Mouse (Mus musculus) hindbrain, embryonic 11.5 days (tissue): Measurements from ENCODE around the gene Nrxn3. TPM values are rescaled to one million over a fixed set of nuclear protein-coding genes. Genes with fewer than 3 reads are reported as not detected.

Source experiments
- ATAC-seq: fragments of 200-750 bp; cut with Nextera tagmentation; 2 replicates; pipeline ENCODE4 v1.8.0; 2017; ENCODE audit warnings: mild to moderate bottlenecking, moderate TSS enrichment, moderate library complexity; ENCODE audit not compliant: low FRiP score
- DNase-seq: peaks from one replicate; pipeline ENCODE4 v3.0.0-alpha.2; 2015; ENCODE audit warnings: low spot score
- H3K27ac ChIP-seq: fragments of 300-500 bp; sonication (generic); 2 replicates; pipeline ENCODE4 v1.5.1; 2014; ENCODE audit warnings: mild to moderate bottlenecking, low read depth, low read length
- H3K27me3 ChIP-seq: fragments of 300-500 bp; sonication (generic); 2 replicates; pipeline ENCODE4 v1.6.1; 2014; ENCODE audit warnings: mild to moderate bottlenecking, low read length, moderate library complexity, mixed read lengths; ENCODE audit not compliant: control insufficient read depth, insufficient read depth
- H3K36me3 ChIP-seq: fragments of 300-500 bp; sonication (generic); 2 replicates; pipeline ENCODE4 v1.6.1; 2014; ENCODE audit warnings: mild to moderate bottlenecking, low read length, moderate library complexity, mixed read lengths; ENCODE audit not compliant: control insufficient read depth, insufficient read depth
- H3K4me1 ChIP-seq: fragments of 300-500 bp; sonication (generic); replicated peaks from 2 replicates; pipeline ENCODE4 v1.6.1; 2014; ENCODE audit warnings: low read length, mixed read lengths; ENCODE audit not compliant: control insufficient read depth, insufficient read depth
- H3K4me2 ChIP-seq: fragments of 300-500 bp; sonication (generic); replicated peaks from 2 replicates; pipeline ENCODE4 v1.6.1; 2014; ENCODE audit warnings: mild to moderate bottlenecking, low read depth, low read length
- H3K4me3 ChIP-seq: fragments of 300-500 bp; sonication (generic); 2 replicates; pipeline ENCODE4 v1.5.1; 2014; ENCODE audit warnings: low read depth, low read length
- H3K9ac ChIP-seq: fragments of 300-500 bp; sonication (generic); 2 replicates; pipeline ENCODE4 v1.6.1; 2014; ENCODE audit warnings: low read depth, low read length
- H3K9me3 ChIP-seq: fragments of 300-500 bp; sonication (generic); 2 replicates; pipeline ENCODE4 v1.6.1; 2016; ENCODE audit warnings: low read length; ENCODE audit not compliant: control insufficient read depth
- WGBS: fragments of 180-500 bp; shearing (Covaris S2); extraction: QIAGEN DNeasy Blood & Tissue Kit; methylation state at CpG from one replicate; pipeline ENCODE4 v1.1.7; 2014; 5-methylcytosine and 5-hydroxymethylcytosine counted together
- polyA plus RNA-seq: library from polyadenylated mRNA; unstranded; fragments of >200 nt; fragmentation: Nextera tagmentation; extraction: Ambion mirVana; gene quantifications from 2 replicates; pipeline ENCODE4 v1.2.1, GENCODE M21; 2014

Nrxn3 gene
- polyA plus RNA-seq, 1 experiment from 2014 or later, result 52.4 TPM

- Histone ChIP-seq H3K4me3 (no peak overlapping the region), H3K9me3 (no peaks in the 10 kb centered on the region), H3K9ac (no peak overlapping the region), H3K4me2 (no peak overlapping the region), H3K4me1 (no peaks in the 10 kb centered on the region), H3K27me3 (no peaks in the 10 kb centered on the region), H3K27ac (no peak overlapping the region), H3K36me3 (no peaks in the 10 kb centered on the region)
- 71% methylated on average over 6 of the region's 6 CpGs for WGBS
- ATAC-seq, result no peak
- no peak for DNase-seq
These were observed 793.4 kb downstream of the Nrxn3 start for GRCm38 (mm10) chr12:89516046-89516445.

- peak; percentile 95 for ATAC-seq
- peak; percentile 66 for DNase-seq
- Histone ChIP-seq H3K36me3 (no peaks in the 10 kb centered on the region), H3K4me1 (no peaks in the 10 kb centered on the region), H3K9me3 (no peaks in the 10 kb centered on the region), H3K4me3 (no peak overlapping the region), H3K4me2 (no peak overlapping the region), H3K27me3 (no peaks in the 10 kb centered on the region; the same call in 1 of the 2 replicates), H3K9ac (no peak overlapping the region), H3K27ac (no peak overlapping the region)
- WGBS, result under 1% methylated on average over 4 of the region's 4 CpGs
These were observed 808.1 kb downstream of the Nrxn3 start for GRCm38 (mm10) chr12:89530679-89531350.

- ATAC-seq (no peak), DNase-seq (no peak)
These were observed 828.6 kb downstream of the Nrxn3 start for GRCm38 (mm10) chr12:89551291-89551690.

GRCm38 (mm10) chr12:89553223-89553880 is 830.7 kb downstream of the Nrxn3 start:
- Histone ChIP-seq H3K9ac (no peak overlapping the region), H3K9me3 (no peaks in the 10 kb centered on the region), H3K27me3 (no peaks in the 10 kb centered on the region), H3K4me1 (no peaks in the 10 kb centered on the region), H3K36me3 (no peaks in the 10 kb centered on the region), H3K4me3 (no peak overlapping the region), H3K4me2 (no peak overlapping the region), H3K27ac (no peak overlapping the region)
- 60% methylated on average over 4 of the region's 4 CpGs for WGBS
- ATAC-seq (no peak), DNase-seq (no peak)

More at GRCm38 (mm10) chr12:89551291-89551690, 828.6 kb downstream of the Nrxn3 start:
- Histone ChIP-seq H3K4me2 (no peak overlapping the region), H3K4me3 (no peak overlapping the region), H3K9me3 (no peaks in the 10 kb centered on the region), H3K27me3 (no peaks in the 10 kb centered on the region), H3K4me1 (no peaks in the 10 kb centered on the region), H3K27ac (no peak overlapping the region), H3K36me3 (no peaks in the 10 kb centered on the region), H3K9ac (no peak overlapping the region)
- WGBS, result 91% methylated on average over 2 of the region's 2 CpGs

- H3K9me3 ChIP-seq, result no peaks in the 10 kb centered on the region
- DNase-seq (no peak), ATAC-seq (no peak)
- H3K4me1 ChIP-seq, result no peaks in the 10 kb centered on the region
- no peaks in the 10 kb centered on the region for H3K27me3 ChIP-seq
- no peak overlapping the region for H3K4me3 ChIP-seq
- WGBS, result 88% methylated on average over 2 of the region's 2 CpGs
- H3K9ac ChIP-seq, result no peak overlapping the region
- H3K36me3 ChIP-seq, result no peaks in the 10 kb centered on the region
- no peak overlapping the region for H3K4me2 ChIP-seq
- H3K27ac ChIP-seq, result no peak overlapping the region
These were observed 831.5 kb downstream of the Nrxn3 start for GRCm38 (mm10) chr12:89554171-89554570.

- Histone ChIP-seq H3K9me3 (no peaks in the 10 kb centered on the region), H3K36me3 (no peaks in the 10 kb centered on the region), H3K4me2 (no peak overlapping the region), H3K27ac (no peak overlapping the region), H3K4me1 (no peaks in the 10 kb centered on the region), H3K4me3 (no peak overlapping the region), H3K27me3 (no peaks in the 10 kb centered on the region), H3K9ac (no peak overlapping the region)
- DNase-seq, result no peak
- WGBS, result 76% methylated on average over 2 of the region's 2 CpGs
- ATAC-seq, result no peak
These were observed 832.2 kb downstream of the Nrxn3 start for GRCm38 (mm10) chr12:89554740-89555430.

GRCm38 (mm10) chr12:89558921-89559320 is 836.2 kb downstream of the Nrxn3 start:
- H3K27me3 ChIP-seq, result no peaks in the 10 kb centered on the region
- no peak overlapping the region for H3K4me3 ChIP-seq
- WGBS, result 92% methylated on average over 1 of the region's 1 CpGs
- no peak for DNase-seq
- H3K4me2 ChIP-seq, result no peak overlapping the region
- H3K9ac ChIP-seq, result no peak overlapping the region
- H3K4me1 ChIP-seq, result no peaks in the 10 kb centered on the region
- H3K27ac ChIP-seq, result no peak overlapping the region
- no peaks in the 10 kb centered on the region for H3K36me3 ChIP-seq
- H3K9me3 ChIP-seq, result no peaks in the 10 kb centered on the region
- no peak for ATAC-seq

- H3K9me3 ChIP-seq, result no peaks in the 10 kb centered on the region
- no peak overlapping the region for H3K4me3 ChIP-seq
- no peak overlapping the region for H3K4me2 ChIP-seq
- H3K36me3 ChIP-seq, result no peaks in the 10 kb centered on the region
- H3K4me1 ChIP-seq, result no peaks in the 10 kb centered on the region
- H3K9ac ChIP-seq, result no peak overlapping the region
- no peak for ATAC-seq
- DNase-seq, result no peak
- 78% methylated on average over 4 of the region's 4 CpGs for WGBS
- no peaks in the 10 kb centered on the region for H3K27me3 ChIP-seq
- no peak overlapping the region for H3K27ac ChIP-seq
These were observed 839.4 kb downstream of the Nrxn3 start for GRCm38 (mm10) chr12:89561989-89562565.
